Mouse (Mus musculus) kidney, adult 2 months (tissue): ENCODE measurements around the gene Gm45261.

Experiments used
- CTCF ChIP-seq: fragments of 200-500 bp; conservative IDR thresholded peaks from 2 replicates; pipeline ENCODE4 v1.5.1; 2011; ENCODE audit warnings: low read depth, mild to moderate bottlenecking, control low read depth, low read length, moderate library complexity, mixed read lengths; ENCODE audit not compliant: insufficient read depth, insufficient read length
- POLR2A ChIP-seq: fragments of 200-500 bp; IDR thresholded peaks from one replicate; pipeline ENCODE4 v1.6.1; 2011; ENCODE audit warnings: low read depth, low read length, control low read depth

GRCm38 (mm10) chr1:80502456-80503165, 41.4 kb upstream of the Gm45261 start:
- TF ChIP-seq CTCF, result no peak
- TF ChIP-seq POLR2A, result no peak
